Mouse (Mus musculus) urinary bladder, adult 2 months (tissue): ENCODE data around the gene Plppr3. TPM values are rescaled to one million over a fixed set of nuclear protein-coding genes. Genes with fewer than 3 reads are reported as not detected.

Experiments used
- DNase-seq: peaks from one replicate; pipeline ENCODE4 v3.0.0; 2022; ENCODE audit warnings: low spot score
- polyA plus RNA-seq: library from polyadenylated mRNA; depleted of rRNA; stranded (reverse); fragments of >200 nt; gene quantifications from 2 replicates; pipeline ENCODE4 v1.2.3, GENCODE M21; 2012

Plppr3 gene
- polyA plus RNA-seq, 1 experiment = 1.8 TPM

DNA sequence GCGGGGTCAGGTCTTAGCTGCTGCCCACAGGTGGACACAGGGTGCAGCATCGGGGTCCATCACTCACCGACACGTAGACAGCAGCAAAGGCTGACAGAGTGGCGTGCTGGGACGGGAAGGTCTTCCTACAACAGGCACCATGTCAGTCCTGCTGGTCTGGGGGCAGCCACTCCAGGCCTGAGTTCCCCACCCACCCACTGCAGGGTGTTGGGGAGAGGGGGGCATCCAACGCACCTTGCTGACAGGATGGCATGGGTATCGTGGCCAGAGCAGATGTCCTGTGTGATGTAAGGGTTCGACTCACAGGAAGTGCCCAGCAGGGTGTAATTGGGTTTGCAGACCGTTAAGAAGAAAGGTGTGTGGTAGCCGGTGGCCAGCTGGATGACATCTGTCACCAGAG, 7.8 kb downstream of the Plppr3 start:
- no peak for DNase-seq

DNA sequence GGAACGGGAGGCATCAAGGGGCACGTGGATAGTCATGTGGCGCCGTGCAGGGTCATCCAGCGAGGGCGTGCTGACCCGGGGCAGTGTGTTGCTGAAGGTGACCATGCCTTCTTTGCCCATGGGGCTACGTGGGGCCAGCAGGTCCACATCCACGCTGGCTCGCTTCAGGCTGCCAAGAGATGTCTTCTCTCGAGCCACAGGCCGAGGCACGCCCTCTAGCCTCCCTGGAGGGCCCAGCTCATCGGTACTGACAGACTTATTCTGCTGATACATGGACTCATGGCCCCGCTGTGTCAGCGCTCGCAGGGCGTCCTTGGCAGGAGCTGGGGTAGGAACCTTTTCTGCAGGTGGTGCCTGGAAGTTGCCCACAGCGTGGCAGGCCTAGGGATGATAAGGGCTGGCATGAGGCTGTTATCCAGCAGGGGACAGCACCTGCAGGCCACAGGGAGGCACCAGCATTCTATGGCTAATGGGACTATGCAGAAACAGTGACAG, 8.6 kb downstream of the Plppr3 start:
- DNase-seq = no peak

DNA sequence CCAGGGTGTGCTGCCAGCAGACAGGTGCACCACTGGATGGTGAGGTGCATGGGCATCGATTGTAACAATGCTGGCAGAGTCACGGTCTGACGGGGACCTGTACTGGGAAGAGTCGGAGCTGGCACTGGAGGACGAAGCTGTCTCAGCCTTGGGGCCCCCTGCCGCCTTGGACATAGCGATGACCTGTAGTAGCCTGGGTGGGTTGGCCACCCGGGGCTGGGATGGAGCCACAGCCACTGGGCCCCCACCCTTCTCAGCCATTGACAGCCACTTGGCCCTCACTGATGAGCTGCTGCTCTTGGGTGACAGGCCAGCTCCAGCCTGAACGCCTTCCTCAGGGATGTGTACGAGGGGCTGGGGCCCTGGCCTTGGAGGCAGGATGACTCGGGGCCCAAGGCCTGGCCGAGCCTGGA, 9.2 kb downstream of the Plppr3 start:
- no peak for DNase-seq

DNA sequence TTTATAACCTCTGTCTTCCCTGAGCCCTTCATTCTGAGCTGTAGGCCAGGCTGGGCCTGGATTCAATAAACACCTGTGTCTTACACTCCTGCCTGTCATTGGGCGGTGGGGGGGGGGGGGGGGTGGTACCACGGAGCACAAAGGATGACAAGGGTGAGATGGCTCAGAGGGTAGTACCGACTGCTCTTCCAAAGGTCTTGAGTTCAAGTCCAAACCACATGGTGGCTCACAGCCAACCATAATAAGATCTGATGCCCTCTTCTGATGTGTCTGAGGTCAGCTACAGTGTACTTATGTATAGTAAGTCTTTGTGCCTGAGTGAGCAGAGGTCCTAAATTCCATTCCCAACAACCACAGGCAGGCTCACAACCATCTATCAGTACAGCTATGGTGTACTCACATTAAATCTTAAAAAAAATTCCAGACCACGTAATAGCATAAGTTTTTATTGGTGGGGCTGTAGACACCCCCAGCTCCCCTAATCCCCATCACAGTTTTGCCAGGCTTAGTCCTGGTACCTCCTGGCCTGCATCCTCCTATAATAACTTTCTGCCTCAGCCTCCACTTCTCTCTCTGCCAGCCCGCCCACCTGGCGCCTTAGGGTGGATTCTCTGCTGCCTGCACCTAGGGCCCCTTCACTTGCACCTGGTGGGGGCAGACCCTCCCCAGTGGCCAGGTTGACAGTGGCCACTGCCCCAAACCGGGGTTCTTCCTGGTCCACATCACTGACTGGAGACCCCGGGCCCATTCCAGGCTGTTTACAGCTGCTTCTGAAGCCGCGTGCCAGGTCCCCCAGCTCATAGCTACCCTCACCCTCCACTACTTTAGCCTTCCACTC, 9.9 kb downstream of the Plppr3 start:
- no peak for DNase-seq

DNA sequence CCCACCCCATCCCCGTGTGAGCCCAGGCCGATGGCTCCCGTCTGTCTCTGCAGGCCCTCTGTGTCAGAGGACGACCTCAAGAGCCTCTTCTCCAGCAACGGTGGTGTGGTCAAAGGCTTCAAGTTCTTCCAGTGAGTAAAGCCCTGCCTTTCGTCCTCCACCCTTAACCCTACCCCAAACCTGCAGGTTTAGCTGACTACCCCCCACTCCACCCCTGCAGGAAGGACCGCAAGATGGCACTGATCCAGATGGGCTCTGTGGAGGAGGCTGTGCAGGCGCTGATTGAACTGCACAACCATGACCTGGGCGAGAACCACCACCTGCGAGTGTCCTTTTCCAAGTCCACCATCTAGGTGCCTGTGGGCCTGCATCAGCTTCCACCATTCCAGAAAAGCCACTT, 11.5 kb downstream of the Plppr3 start:
- DNase-seq = no peak

DNA sequence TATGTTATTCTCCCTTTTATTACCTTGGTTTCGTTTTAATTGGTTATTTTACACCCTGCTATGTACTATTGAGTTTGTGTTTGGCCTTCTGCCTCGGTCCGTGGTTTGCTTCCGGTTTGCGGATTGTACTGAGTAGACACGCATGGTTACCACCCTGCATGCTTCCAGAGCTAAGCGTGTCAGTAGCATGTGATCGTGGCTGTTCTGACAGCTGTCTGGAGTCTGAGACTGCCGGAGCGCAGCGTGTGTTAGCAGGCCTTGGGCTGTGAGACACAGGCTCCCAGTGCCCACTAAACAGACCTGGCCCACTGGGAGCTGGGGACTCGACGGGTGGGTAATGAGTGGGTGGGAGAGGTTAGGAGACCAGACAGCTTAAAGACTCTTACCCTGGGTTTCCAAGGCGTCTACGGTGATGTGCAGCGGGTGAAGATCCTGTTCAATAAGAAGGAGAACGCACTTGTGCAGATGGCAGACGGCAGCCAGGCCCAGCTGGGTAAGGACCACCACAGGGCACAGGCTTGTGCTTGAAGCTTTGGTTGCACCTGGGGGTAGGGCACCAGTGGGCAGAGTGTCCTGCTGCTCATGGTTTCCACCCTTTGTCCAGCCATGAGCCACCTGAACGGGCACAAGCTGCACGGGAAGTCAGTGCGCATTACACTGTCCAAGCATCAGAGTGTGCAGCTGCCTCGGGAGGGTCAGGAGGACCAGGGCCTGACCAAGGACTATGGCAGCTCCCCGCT, 12.2 kb downstream of the Plppr3 start:
- no peak for DNase-seq

DNA sequence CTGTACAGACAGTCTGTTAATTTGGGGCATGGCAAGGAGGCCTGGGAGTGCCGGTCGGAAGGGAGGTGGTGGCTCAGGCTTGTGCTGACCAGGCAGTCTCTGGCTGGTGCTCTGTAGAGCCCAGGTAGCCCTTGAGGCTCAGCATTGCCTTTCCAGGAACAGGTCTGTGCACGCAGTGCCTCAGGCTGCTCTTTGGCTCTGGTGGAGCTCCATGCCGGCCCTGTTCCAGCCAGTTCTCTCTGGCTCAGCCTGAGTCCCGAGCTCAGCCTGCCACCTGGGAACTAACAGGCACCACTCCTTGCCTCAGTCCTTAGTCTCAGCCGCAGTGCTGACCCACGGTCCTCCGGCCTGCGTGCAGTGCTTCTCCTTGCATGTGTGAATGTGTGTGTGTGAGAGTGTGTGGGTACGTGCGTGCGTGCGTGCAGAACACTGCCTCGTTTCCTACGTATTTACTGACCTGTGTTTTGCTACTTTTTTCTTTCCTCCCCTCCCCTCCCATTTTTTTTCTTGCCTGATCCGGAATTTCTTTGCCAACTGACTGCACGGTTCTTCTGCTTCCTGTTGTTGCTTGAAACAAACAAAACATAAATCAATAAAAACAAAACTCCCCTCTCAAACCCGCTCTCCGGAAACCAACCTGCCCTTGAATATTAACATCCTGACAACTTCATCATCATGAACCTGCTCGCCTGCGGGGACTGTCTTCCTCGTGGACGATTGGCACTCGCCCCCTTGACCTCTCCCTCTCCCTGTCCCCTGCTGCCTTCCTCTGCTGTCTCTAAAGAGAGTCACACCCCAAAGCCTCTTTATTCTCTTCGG, 13.0 kb downstream of the Plppr3 start:
- no peak for DNase-seq

DNA sequence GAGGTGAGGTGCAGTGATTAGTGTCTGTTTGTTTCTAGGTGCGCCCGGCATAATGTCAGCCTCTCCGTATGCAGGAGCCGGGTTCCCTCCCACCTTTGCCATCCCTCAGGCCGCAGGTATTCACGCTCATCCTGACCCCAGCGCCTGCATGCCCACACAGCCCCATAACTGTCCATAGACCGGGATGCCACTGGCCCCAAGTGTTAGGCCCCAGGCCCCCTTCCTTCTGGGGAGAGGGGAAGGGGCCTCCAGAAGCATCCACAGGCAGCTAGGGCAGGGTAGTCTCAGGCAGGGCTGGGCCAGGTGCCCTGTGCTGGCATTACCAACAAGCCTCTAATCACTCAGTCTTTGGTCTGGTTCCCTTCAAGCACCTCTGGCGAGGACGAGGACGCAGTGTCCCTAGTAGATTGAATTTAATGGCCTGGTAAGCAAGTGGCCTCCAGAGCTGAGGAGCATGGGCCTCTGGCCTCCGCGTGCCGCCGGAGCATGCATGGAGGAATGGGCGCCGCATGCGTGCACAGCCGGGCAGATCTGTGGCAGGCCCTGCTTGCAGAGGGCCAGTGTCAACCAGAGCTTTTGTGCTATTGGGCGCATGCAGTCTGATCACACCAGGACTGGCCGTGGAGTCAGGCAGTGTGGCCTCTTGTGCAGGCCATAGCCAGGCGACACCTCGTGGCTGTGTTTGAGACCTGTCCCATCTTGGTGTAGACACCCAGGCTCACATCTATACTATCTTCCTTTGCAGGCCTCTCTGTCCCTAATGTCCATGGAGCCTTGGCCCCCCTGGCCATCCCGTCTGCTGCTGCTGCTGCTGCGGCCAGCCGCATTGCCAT, 14.1 kb downstream of the Plppr3 start:
- DNase-seq = no peak

DNA sequence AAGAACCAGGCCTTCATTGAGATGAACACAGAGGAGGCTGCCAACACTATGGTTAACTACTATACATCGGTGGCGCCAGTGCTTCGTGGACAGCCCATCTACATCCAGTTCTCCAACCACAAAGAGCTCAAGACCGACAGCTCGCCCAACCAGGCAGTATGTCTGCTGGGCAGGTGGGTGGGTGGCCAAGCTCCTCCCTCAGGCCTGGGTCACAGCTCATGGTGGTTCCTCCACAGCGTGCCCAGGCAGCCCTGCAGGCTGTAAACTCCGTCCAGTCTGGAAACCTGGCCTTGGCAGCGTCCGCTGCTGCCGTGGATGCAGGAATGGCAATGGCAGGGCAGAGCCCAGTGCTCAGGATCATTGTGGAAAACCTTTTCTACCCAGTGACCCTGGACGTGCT, 15.3 kb downstream of the Plppr3 start:
- DNase-seq = no peak

DNA sequence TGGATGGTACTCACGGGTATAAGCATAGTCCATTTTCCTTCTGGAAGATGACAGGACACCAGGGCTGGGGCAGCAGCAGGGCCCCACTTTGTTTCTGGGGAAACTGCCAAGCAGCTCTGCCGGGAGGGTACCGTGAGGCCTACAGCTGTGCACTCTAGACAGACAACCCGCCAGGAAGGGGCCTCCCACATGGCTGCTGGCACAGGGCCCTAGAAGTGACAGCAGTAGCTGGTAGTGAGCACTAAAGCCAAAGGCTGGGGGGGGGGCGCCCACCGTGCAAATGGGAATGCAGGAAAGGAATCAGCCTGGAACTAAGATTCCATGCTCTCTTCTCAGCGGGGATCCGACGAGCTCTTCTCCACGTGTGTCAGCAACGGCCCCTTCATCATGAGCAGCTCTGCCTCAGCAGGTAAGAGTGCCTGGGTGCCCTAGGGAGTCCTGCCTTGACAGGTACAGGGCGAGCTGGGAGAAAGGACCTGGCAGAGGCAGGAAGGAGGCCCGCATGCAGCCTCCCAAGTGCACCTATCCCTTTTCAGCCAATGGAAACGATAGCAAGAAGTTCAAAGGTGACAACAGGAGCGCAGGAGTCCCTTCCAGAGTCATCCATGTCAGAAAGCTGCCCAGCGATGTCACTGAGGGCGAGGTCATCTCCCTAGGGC, 15.9 kb downstream of the Plppr3 start:
- no peak for DNase-seq

DNA sequence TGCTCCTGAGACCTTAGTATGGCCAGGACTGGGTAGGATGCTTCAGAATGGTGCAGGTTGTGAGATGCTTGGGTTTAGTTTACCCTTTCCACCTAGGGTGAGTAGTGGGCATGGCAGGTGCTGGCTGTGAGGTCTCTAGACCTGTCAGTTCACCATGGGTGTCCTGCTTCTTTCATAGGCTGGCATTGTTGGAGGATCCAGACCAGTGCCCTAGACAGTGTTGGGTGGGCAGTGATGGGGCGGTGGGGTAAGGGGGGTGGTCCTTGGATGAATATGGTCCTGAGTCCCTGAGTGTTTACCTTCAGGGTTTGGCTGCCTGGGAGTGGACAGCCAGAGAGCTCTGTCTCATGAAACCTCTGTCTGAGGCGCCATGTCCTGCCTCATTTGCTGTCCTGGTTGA, 16.5 kb downstream of the Plppr3 start:
- DNase-seq = no peak

DNA sequence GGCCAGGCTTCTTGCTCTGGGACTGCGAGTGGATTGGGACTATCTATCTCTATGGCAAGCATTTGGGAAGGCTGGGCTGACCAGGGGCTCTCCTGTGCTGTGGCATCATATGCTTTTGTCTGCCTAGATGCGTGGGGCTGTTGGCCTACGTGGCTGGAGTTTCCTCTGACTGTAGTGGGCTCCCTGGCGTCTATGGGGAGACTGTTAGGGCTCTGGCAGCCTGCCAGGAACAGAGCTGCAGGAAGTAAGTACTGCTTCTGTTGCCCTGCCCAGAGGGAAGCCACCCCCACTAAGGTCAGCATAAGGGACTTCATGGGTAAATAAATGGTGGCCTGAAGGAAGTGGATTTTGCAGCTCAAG, 17.0 kb downstream of the Plppr3 start:
- no peak for DNase-seq

DNA sequence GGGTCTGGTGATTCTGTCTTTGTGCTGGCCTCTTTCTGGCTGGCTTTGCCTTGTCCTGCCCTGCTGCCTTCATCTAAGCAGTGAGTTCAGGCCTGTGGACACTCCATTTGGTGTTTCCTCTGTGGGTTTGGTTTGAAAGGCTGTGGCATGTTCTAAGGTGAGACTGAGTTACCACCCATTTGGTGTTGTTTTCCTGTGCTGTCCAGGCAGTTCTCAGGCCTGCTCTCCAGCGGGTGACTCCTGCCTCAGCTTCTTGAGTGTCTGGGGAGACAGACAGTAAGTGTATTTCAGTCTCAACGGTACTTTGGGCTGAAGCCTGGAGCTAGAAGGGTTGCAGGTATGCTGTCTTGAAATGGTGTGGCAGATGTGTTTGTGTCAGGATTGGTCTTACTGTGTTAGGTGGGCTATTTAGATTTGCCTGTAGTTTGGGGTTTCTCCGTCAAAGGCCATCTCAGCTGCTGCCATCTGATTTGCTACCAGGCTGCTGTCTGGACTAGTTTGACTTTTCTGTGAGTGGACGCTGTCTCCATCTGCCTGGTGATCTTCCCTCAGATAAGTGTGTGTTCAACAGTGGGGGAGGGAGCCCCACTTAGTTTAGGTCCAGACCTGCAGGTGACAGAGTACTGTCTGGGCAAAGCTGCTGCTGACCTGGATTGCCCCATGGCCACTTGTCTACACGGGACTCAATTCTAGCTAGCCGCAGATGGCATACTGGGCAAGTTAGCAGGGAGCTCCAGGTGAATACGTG, 17.6 kb downstream of the Plppr3 start:
- DNase-seq = no peak

DNA sequence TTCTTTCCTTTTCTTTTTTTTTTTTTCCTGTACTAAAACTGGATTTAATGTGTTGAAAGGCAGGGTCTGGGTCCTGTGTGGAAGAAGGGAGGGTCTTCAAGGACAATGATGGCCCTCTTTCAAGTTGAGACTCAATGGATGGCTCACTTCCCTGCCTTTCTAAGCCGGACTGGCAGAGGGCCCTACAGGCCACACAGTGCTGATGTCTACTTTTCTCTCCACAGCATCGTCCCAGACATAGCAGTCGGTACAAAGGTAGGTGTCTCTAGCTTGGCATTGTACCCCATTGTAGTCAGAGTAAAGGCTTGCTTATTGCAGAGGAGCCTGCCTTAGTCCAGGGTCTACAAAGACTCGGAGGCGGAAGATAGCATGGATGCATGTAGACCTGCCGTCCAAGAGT, 18.2 kb downstream of the Plppr3 start:
- DNase-seq = no peak

DNA sequence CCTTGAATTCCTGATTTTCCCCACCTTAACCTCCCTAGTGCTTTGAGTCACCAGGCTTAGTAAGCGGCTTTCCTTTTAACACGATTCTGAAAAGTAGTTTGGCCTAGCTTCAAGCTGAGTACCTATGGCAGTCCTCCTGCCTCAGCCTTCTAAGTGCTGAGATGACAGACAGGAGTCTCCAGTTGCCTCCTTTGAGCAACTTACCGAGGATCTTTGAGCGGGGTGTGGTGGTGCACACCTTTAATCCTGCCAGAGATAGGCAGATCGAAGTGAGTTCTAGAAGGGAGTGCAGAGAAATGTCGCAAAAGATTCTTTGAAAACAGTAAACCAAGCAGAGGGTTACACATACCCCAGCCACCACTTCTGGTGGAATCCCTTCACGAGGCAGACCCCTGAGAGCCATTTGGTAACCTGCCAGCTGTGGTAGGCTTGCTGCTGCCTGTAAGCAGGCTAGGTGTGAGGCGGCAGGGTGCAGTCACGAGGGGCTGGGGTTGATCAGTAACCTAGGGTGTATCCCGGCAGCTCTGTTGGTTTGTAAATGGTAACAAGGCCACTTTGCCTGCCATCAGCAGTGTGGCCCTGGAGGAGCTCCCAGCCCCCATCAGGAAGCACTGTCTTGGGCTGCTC, 18.8 kb downstream of the Plppr3 start:
- DNase-seq = no peak

DNA sequence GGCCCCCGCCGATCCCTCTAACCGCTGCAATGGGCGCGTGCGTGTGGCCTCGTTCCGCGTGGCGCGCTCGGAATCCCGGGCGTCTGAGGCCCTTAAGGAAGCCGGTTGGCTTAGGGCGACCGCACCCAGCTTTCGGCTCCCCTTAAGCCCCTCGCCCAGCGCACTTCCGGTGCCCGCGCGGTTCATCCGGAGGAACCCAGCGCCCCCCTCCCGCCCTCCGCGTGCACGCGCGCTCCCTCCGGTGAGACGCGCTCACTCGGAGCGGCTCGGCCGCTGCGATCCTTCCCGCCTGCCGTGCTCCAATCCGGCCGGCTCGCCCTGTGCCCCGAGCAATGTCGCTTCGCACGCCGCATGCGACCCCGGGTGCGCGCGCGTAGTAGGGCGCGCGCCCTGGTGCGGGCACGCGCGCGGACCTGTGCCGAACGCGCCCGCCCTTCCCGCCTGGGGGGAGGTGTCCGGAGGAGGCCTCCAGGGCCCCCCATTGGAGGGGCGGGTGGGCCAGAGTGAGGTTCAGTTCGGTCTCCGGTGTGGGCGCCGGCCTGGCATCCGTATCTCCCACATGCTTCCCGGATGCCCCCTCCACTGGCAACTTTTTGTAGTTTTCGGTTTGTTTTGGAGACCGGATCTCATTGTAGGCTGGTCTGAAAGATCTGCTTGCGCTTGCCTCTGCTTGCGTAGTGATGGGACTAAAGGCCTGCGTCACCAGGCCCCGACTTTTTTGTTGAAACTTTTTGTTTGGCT, 19.5 kb downstream of the Plppr3 start:
- DNase-seq = peak; percentile 70

DNA sequence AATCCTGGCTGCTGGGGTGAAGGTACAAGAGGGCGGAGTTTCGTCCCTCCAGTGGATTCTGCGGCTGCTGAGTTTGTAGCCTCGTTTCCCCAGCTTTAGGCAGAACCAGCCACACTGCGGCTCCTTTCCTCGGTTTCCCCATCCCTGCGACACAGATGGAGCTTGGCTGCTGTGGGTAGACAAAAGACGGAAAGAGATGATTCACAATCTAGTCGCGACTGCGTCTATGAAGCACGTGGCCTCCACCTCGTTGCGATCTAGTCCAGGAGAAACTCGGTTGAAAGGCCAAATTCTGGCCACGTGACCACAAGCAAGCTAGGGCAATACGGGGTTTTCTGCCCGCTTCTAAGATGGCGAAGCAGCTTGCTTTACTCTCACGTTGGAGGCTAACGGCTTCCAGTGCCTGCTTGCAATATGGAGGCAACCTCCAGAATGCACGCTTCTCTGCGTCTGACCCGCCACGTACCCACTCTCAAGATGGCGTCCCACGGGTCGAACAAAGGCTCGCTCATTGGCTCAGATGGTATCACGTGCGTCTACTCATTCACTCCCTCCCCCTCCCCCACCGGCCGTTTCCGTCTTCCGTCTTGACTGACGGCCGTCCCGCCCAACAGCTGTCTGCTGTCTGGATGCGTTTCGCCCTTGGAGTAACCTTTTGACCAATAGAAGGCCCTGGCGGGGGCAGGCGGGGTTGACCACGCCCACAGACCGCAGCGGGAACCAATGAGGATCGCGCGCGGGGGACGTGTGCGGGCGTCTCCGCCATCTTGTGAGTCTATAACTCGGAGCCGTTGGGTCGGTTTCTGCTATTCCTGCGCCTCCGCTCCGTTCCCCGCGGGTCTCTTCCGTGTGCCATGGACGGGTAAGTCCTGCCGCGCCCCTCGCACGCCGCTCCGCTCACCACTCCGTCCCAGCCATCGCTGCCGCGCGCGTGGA, 20.3 kb downstream of the Plppr3 start, which contains the start of gene Ptbp1:
Gene Ptbp1 (plus strand): TSS at position 568 of the 936 bp plus-strand sequence.
- peak; percentile 94 for DNase-seq

DNA sequence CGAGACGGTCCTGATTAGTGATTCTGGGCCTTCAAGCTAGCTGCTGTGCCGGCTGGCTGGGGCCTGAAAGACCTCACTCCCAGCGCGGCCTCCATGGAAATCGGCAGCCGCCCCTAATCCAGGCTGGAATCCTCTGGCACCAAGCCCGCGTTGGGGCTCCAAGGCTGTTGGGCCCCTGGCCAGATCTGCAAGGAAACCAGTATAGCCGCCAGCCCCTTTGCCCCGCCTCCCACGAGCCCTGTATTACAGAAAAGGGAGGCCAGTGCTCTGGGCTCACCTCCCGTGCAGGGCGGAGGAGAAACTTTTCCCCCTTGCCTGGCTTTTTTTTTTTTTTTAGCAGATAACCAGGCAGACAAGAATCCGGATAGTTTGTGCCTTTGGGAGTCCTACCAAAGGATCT, 21.0 kb downstream of the Plppr3 start:
- DNase-seq = peak; percentile 95
